ENCODE assay signal across 23 mouse cellular contexts in the genomic region with DNA sequence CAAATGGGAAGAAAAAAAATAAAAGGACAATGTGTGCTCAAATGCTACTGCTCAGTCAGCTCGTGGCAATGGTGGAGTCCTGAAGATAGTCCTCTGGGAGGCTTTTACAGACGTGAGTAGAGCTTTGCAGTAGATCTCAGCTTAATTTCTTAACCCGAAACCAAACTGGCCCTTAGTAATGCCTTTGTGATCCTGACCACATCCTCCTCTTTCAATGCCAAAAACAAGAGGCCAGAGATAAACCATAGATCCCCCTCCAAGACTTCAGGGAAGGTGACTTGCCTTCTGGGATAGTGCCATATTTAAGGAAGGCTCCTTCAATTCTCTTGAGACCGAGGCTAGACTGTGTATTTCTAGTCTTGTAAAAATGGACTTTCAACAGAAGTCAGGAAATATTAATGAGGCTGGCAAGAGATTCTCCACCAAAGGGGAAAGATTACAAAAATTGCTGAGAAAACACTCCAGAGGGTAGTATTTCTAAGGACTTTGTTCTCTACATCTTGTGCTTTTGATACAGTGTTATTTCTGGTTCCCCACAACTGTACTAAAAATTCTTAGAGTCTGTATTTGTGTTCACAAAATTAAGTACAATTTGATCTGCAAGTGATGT.
"Had no signal": no experiment of that assay in that cellular context is flagged by ENCODE, and none has a peak within 500 bp of the region (broad histone marks: within the 10 kb centered on the region; RNA-seq: fewer than 3 reads in every experiment).

No protein-coding gene starts in this region.

- H3K27me3 ChIP-seq: kidney, embryonic 15.5 days; limb, embryonic 12.5 days; limb, embryonic 15.5 days; megakaryocyte, embryonic 14.5 days; midbrain, embryonic 13.5 days had no signal

- H3K4me1 ChIP-seq: kidney, embryonic 15.5 days; limb, embryonic 12.5 days; limb, embryonic 15.5 days; megakaryocyte, embryonic 14.5 days; midbrain, embryonic 10.5 days; midbrain, embryonic 13.5 days had no signal

- H3K4me3 ChIP-seq: kidney, embryonic 15.5 days; limb, embryonic 12.5 days; limb, embryonic 15.5 days; megakaryocyte, embryonic 14.5 days; midbrain, embryonic 10.5 days; midbrain, embryonic 13.5 days had no signal

- H3K9ac ChIP-seq: kidney, embryonic 15.5 days; limb, embryonic 12.5 days; limb, embryonic 15.5 days; liver, embryonic 14.5 days; liver, postnatal 0 days; lung, embryonic 14.5 days; midbrain, embryonic 13.5 days had no signal

- H3K27ac ChIP-seq: kidney, embryonic 15.5 days; limb, embryonic 12.5 days; limb, embryonic 15.5 days; liver, embryonic 14.5 days; midbrain, embryonic 10.5 days; midbrain, embryonic 13.5 days had no signal

- ATAC-seq: liver, postnatal 0 days; midbrain, embryonic 13.5 days; midbrain, embryonic 16.5 days had no signal

- H3K4me2 ChIP-seq: kidney, embryonic 15.5 days; limb, embryonic 12.5 days; limb, embryonic 15.5 days; liver, embryonic 11.5 days; lung, embryonic 14.5 days; midbrain, embryonic 13.5 days had no signal

- H3K36me3 ChIP-seq: kidney, embryonic 15.5 days; limb, embryonic 12.5 days; limb, embryonic 15.5 days; midbrain, embryonic 10.5 days; midbrain, embryonic 13.5 days had no signal

- H3K9me3 ChIP-seq: kidney, embryonic 15.5 days; limb, embryonic 12.5 days; limb, embryonic 15.5 days; midbrain, embryonic 10.5 days; midbrain, embryonic 13.5 days had no signal

- DNase-seq: kidney, postnatal 10 days; kidney, postnatal 4 days; left cerebral cortex, postnatal 4 days; liver, postnatal 0 days; lung, embryonic 14.5 days; lung, postnatal 10 days; lung, postnatal 36 days; right cerebral cortex, adult 18-20 months; right cerebral cortex, postnatal 14 days; right cerebral cortex, postnatal 4 days; spleen, adult 18-20 months; thymus, adult 18-20 months; thymus, postnatal 14 days; thymus, postnatal 4 days had no signal
